Mouse (Mus musculus) retina, postnatal 7 days (tissue): ENCODE data around the gene Nfkbil1.
A peak's percentile ranks its signal among the peaks of the same experiment; 100 is the strongest.

Experiments used
- DNase-seq: peaks from one replicate; pipeline ENCODE4 v3.0.0-alpha.2; 2012; ENCODE audit warnings: low read depth, low spot score

Nfkbil1 gene

GRCm38 (mm10) chr17:35204494-35205379 lies 30.9 kb downstream of the Nfkbil1 start, which contains the start of gene Lta:
Gene Lta, minus strand, starts transcription at chr17:35205351.
- DNase-seq = no peak

DNA sequence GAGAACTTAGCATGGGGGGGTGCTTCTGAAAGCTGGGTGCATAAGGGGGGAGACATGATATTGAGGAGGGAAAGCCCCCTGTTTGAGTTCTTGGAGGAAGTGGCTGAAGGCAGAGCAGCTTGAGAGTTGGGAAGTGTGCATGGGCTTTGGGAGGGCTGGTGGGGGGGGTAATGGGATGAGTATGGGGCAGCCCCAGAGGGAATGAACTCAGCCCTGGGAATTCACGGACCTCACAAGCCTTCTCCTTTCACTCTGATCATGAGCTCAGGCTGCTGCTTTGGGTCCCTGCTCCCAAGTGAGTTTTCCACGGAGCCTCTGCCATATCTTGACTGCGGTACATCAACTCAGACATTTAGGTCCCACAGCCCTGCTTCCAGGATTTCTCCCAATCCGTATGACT lies 33.1 kb downstream of the Nfkbil1 start:
- no peak for DNase-seq

DNA sequence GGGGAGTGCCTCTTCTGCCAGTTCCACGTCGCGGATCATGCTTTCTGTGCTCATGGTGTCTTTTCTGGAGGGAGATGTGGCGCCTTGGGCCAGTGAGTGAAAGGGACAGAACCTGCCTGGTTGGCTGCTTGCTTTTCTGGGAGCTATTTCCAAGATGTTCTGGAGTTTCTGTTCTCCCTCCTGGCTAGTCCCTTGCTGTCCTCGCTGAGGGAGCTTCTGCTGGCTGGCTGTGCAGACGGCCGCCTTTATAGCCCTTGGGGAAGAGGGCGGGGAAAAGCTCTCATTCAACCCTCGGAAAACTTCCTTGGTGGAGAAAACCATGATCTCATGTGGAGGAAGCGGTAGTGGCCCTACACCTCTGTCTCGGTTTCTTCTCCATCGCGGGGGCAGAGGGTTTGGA lies 33.8 kb downstream of the Nfkbil1 start, which contains the start of gene Tnf:
TSS of gene Tnf (minus strand) at position 221 of the 400 bp plus-strand sequence.
- no peak for DNase-seq

DNA sequence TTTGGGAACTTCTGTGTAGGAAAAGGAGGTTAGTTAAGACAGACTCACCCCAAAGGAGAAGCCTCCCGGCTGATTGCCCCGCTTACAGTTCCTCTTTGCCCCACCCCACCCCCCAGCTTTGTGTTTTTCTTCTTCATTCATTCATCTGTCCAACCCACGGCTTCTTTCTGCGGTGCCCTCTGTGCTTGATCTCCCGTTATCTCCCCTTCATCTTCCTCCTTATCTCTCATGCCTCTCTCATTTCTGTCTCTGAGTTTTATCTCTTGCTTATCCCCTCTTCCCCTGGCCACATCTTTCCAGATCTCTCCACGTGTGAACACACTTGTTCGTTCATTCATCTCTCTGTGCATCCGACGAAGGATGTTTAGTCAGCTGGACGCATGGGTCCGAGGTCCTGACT lies 34.5 kb downstream of the Nfkbil1 start:
- DNase-seq = no peak

DNA sequence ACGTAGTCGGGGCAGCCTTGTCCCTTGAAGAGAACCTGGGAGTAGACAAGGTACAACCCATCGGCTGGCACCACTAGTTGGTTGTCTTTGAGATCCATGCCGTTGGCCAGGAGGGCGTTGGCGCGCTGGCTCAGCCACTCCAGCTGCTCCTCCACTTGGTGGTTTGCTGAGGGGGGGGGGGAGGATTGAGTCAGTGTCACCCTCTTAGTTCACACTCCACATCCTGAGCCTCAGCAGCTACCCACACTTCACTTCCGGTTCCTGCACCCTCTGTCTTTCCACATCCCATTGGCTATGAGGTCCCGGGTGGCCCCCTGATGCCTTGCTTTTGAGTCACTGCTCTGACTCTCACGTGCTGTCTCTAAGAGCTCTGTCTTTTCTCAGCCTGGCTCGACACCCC lies 35.2 kb downstream of the Nfkbil1 start:
- DNase-seq = no peak

GRCm38 (mm10) chr17:35198946-35199345 lies 36.6 kb downstream of the Nfkbil1 start:
- no peak for DNase-seq

GRCm38 (mm10) chr17:35198029-35198428 lies 37.6 kb downstream of the Nfkbil1 start:
- no peak for DNase-seq

DNA sequence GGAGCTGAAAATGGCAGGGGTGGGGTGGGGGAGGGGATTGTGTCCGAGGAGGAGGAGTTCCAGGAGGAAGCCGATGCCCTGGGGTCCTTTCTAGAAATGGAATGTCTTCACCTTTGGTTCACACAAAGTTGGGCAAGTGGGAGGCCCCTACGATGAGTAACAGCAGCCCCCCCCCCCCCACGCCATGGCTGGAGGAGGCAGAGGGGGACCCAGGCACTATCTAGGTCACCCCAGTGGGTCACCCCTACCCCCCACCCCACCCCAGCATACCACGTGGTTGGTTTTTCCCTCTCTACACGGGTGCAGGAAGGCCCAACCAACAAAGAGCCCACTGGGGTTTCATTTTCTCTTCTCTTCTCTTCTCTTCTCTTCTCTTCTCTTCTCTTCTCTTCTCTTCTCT lies 38.5 kb downstream of the Nfkbil1 start:
- no peak for DNase-seq

DNA sequence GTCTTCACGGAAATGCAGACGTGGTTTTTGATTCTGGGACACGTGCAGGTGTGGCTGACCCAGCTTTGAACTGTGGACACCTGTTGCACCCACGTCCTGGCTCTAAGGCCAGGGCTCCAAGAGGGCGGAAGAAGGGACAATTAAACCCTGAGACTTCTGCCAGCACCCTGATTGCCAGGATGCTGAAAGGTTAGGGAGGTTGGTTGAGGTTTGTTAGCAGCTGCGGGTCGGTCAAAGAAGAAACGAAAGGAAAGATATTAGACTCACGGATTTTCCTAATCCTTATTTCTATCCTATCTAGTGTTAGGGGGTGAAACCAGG lies 39.3 kb downstream of the Nfkbil1 start:
- DNase-seq = no peak

DNA sequence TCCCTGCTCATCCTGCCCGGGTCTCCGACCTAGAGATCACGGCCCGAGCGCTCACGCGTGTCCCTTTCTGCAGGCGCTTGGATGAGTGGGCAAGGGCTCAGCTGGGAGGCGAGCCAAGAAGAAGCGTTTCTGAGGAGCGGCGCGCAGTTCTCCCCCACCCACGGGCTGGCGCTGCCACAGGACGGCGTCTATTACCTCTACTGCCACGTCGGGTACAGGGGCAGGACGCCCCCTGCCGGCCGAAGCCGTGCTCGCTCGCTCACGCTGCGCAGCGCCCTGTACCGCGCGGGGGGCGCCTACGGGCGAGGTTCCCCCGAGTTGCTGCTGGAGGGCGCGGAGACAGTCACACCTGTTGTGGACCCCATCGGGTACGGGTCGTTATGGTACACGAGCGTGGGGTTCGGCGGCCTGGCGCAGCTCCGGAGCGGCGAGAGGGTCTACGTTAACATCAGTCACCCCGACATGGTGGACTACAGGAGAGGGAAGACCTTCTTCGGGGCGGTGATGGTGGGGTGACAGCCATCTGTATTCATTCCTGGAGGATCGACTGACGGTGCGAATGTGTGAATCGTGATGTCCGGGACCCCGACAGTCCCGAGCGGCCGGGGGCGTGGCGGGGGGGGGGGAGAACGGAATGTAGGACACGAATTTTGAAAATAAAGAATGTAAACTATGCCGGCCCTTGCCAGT lies 39.8 kb downstream of the Nfkbil1 start:
- DNase-seq = peak; percentile 51

DNA sequence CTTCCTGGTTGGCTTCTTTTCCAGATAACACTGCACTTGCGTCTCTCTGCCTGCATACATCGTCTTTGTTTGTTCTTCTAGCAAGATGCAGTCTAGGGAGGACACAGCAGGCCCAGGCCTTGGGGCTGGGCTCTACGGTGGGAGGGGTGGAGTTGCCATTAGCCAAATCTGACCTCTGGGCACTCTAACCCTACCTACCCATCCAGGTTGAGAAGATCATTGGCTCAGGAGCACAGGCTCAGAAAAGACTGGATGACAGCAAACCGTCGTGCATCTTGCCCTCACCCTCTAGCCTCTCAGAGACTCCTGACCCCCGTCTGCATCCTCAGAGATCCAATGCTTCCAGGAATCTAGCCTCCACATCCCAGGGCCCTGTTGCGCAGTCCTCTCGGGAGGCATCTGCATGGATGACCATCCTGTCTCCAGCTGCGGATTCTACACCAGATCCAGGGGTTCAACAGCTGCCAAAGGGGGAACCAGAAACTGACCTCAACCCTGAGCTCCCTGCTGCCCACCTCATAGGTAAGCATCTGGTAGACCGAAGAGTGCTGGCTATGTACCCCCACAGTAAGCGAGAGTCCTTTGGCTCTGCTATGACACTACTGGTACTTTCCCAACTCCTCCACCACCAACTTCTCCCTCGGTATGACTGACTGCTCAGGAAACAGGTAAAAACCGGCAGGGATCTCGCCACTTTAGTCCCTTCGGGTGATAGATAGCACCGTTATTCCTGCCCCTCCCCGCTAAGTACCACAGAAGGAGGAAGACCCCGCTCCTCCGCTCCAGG lies 40.6 kb downstream of the Nfkbil1 start:
- DNase-seq = no peak

DNA sequence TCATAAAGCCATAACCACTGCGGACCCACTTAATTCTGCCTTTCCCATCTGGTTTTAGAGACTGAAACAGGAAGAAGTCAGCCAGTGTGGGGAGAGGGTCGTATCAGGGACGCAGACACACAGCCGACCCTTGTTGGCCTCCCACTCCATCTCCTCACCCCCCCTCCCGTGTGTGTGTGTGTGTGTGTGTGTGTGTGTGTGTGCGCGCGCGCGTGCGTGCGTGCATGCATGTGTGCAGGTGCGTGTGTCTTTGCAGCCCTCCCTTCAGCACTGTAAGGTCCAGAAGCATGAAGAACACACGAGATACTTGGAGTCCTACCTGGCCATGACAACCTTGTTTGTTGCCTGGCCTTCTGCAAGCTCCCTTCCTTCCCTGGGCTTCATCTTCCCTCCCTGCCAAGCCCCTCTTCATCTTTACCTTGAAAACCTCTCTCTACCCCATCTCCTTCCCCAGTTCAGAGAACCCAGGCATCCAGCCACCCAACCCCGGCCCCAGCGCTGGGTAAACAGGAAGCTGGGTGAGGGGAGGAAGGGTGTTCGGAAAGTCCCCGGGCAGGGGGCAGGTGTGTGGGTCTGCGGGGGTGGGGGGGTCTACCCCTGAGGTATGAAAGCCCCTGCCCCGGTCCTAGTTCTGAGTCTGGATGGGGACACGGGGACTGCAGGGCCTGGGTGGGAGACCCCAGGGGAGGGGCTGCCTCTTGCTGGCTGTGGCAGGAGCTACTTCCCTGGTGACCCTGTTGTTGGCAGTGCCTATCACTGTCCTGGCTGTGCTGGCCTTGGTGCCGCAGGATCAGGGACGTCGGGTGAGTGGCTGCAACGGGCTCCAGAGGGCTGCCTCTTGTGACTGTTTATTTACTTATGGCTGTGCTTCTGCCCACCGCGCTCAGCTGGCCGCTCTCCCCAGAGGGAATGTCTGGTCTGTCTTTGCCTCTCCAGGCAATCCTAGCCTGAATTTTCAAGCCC lies 41.4 kb downstream of the Nfkbil1 start, which contains the start of gene Ltb:
TSS of gene Ltb (plus strand) at position 559 of the 963 bp plus-strand sequence.
- no peak for DNase-seq

- DNase-seq = no peak
Observed at GRCm38 (mm10) chr17:35192924-35193323, 42.7 kb downstream of the Nfkbil1 start.

- DNase-seq = no peak
Observed at GRCm38 (mm10) chr17:35191723-35192122, 43.9 kb downstream of the Nfkbil1 start.

GRCm38 (mm10) chr17:35190096-35190495 lies 45.5 kb downstream of the Nfkbil1 start:
- DNase-seq = no peak

DNA sequence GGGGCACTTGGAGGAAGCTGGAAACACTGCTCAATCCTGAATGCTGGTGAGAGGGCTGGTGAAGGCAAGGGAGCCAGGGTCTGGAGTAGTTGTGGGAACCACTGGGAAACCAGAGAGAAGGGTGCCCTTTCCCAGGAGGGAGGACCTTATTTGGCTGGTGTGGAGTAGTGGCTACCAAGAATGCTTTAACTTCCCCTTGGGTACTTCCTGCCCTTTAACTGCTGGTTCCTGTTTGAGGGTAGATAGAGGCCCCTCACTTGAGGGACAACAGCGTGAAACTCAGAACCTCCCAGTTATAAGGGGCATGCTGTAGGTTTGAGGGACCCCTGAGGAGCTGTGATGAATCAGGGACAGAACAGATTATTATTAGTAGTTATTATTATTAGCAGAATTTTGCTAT lies 46.4 kb downstream of the Nfkbil1 start:
- DNase-seq = no peak

DNA sequence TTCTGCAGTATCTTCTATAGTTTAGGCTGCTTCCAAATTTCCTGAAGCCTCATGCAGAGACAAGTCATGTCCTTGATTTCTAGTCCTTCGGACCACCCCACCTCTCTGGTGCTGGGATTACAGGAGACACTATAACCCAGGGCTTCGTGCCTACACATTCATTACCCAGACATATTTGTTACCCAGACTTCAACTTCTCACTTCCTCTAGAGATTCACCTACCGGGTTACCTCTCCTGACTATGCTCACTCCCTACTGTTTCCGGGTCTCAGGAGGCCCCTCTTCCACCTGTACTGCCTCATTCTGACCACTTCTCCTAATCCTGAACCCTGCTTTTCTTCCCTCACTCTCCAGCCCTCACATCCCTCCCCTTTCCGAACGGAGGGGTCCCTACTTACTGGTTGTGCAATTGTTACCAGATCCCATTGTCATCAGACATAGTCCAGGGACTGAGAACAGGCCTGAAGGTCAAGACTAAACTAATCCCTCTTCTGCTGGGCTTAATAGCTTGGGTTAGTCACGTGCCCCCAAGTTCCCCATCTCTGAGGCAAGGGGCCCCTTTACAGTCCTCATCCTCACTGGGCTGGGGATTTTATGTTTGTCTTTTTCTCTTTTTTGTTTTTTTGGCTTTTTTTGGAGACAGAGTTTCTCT lies 47.5 kb downstream of the Nfkbil1 start, which contains the start of gene Lst1:
TSS of gene Lst1 (minus strand) at position 481 of the 652 bp plus-strand sequence.
- no peak for DNase-seq

DNA sequence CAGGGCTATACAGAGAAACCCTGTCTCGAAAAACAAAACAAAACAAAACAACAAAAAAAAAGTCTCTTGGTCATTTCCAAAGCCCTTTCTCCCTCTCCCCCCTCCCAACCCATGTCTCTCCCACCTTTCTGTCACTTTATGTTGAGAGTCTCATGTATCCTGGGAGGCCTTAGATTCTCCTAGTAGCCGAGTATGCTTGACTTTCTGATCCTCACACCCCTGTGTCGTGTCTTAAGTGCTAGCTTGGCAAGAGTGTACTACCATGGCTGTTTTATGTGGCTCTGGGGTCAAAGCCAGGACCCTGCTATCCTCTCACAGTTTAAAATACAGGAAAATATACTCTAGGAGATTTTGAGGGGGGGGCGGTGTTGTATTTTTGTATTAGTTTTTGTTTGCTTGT lies 48.2 kb downstream of the Nfkbil1 start:
- DNase-seq = no peak

DNA sequence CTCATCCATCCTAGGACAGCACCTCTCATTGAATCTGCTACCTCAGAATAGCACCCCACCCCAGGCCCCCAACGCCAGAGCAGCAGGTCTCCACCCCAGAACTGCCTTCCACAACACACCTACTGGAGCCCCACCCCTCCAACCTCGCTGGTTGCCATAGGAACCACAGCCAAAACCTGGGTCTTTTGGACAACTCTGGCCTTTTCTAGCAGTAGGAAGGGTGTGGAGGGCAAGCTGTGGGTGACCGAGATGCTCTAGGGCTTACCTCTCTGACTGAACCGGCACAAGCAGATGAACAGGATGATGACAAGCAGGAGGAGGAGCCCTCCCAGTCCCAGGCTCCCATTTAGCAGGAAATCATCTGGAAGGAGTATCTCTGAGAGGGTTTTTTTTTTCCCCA lies 48.9 kb downstream of the Nfkbil1 start:
- no peak for DNase-seq
